Mouse (Mus musculus) kidney, postnatal 36 days (tissue): ENCODE results near the gene Use1.

ENCODE experiments used
- DNase-seq, 2 experiments: peaks; one replicate each; pipeline ENCODE4 v3.0.0; 2021 to 2022; ENCODE audit warnings: mixed read lengths in 2 of 2

Use1 gene

DNA sequence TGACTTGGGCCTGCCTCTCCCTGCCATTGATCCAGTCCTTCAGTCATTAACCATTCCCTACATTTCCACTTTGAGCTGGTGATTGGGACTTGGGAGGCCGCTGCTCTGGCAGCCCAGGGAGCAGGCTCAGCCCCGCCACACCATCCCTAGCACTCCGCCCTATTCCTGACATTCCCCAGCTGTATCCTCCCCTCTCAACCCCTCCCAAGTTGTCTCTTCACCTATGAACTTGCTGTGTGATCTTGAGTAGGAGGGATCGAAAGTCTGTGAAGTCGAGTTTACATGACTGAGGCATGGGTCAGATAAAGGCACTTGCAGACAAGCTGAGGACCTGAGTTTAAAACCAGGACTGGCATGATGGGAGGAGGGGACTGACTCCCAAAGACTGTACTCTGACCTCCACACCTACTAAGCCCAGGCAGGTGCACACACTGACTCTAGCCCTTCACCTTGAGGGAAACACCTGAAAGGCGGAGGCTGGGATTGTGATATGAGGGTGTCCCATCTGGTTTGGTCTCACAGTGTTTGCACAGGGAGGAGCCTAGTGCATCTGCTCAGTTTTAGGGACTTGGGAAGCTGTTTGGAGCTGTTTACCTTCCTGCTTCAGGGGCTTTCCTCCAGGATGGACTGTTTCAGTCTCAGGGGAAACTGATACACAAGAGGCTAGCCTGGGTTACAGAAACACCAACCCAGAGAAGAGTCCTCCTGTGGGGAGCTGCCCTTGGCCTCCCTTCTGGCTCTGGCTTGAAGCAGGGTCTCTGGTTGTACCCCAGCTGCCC, 36.6 kb downstream of the Use1 start:
- DNase-seq = no peak

DNA sequence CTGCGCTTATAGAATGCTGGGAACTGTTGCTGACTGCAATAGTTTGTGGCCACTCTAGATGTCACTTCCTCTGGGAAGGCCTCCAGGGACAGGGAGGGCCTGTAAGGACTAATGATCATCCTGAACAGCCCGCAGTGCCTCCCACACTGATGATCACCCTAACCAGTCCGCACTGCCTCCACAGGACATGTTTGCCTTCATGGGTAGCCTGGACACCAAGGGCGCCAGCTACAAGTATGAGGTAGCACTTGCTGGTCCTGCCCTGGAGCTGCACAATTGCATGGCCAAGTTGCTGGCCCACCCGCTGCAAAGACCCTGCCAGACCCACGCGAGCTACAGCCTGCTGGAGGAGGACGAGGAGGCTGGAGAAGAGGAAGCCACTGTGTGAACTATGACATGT, 37.4 kb downstream of the Use1 start:
- no peak for DNase-seq

DNA sequence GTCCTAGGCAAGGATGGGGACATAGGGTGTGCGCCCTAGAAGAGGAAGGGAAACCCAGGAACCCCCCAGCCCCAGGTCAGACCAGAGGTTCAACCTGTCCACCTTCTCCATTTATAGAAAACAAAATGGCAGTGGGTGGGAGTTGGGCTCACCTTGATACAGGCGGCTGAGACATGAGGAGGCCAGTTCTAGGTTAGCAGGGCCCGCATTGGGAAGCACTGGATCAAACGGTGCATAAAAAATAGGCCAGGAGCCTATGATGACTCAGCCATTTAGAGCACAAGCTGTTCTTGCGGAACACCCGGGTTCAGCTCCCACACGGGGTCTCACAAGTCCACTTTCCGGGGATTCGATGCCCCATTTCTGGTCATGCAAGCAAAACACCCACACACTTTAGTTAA, 38.3 kb downstream of the Use1 start:
- DNase-seq = peak; percentile 60 to 71

DNA sequence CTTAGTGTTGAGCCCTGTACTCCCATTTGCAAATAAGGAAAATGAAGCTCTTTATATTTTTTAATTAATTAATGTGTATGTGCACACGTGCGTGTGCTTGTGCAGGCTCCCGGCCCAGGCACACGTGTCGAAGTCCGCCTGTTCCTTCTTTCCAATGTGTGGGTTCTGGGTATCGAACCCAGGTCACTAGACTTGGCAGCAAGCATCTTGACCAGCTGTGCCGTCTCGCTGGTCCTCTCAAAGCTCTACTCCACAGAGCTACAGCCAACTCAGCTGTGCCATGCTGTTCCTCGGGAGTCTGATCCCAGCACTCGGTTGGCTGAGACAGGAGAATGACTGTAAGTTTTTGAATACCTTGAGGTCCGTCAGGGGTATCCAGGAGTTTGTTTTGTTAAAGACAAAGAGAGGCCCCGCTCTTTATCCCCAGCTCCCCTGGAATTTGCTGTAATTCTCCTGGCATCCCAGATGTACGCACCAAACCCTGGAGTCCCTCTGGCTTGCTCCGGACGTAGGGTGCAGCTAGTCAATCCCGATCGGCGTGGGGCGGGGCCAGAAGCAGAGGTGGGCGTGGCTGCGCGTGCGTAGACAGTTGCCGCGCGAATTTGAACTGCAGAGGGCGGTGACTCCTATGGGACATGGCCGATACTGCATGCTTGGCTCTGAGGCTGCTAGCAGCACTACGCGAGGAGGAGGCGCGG, 38.9 kb downstream of the Use1 start, which contains the start of gene Ankle1:
TSS of gene Ankle1 (plus strand) at position 610 of the 698 bp plus-strand sequence.
- DNase-seq = peak; percentile 95 to 97

DNA sequence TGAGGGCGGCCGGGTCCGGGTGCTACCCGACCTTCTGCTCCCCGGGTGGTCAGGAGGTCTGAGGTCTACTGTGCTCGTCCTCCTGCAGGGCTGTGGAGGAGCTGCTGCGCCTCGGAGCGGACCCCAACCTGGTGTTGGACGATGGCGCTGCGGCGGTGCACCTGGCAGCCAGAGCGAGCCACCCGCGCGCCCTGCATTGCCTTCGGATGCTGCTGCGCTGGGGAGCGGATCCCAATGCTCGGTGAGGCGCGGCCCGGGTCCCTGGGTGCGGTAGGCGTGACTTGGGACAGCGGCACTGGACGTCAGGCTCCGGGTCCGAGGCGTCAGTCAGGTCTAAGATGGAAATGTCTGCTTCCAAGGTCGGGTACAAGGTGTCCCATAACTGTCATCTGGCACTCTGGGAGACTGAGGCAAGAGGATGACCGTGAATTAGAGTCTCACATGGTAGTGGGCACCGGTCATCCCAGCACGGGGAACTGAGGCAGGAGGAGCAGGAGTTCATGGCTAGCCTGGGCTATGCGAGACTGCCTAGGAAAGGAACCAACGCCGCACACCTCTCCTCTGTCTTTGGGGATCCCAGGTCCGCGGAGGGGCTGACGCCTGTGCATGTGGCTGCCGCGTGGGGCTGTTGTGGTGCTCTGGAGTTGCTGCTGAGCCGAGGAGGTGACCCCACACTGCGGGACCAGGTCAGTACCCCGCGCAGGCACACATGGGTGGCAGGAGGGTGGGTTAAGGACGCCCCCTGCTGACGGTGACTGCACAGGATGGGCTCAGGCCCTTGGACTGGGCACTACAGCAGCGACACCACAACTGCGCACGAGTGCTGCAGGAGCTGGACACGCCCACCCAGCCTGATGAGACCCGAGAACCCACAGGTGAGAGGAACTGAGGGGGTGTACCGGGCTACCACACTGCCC, 39.7 kb downstream of the Use1 start:
- DNase-seq = peak; percentile 78 to 88

DNA sequence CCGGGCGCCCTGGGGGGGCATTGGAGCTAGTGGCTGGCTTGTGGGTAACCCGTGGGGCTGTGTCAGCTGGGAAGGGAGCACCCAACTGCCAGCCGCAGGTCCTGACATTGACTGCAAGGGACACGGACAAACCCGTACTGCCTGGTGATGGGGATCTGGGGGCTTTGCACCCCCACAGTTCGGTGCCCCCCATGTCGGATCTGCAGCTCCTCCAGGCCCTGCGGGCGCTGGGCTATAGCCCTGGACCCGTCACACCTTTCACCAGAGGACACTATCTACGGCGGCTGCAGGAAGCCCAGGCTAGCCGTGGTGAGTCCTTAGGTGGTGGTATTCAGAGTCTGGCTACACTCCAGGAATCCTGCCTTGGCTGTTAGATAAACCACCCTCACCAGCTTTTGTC, 40.8 kb downstream of the Use1 start:
- DNase-seq = no peak

DNA sequence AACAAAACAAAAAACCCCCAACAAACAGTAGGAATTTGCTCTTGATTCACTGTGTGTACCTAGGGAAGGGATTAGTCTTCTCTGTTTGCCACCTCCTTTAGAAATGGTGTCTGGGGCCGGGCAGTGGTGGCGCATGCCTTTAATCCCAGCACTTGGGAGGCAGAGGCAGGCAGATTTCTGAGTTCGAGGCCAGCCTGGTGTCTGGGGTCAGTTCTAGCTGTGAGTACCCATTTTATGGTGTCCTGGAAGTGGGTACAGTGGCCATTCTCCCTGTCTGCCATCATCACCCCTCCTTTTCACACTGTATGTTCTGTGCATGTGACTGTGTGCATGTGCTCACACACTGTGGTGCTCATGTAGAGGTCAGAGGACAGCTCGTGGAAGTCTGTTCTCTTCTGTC, 41.6 kb downstream of the Use1 start:
- no peak for DNase-seq

DNA sequence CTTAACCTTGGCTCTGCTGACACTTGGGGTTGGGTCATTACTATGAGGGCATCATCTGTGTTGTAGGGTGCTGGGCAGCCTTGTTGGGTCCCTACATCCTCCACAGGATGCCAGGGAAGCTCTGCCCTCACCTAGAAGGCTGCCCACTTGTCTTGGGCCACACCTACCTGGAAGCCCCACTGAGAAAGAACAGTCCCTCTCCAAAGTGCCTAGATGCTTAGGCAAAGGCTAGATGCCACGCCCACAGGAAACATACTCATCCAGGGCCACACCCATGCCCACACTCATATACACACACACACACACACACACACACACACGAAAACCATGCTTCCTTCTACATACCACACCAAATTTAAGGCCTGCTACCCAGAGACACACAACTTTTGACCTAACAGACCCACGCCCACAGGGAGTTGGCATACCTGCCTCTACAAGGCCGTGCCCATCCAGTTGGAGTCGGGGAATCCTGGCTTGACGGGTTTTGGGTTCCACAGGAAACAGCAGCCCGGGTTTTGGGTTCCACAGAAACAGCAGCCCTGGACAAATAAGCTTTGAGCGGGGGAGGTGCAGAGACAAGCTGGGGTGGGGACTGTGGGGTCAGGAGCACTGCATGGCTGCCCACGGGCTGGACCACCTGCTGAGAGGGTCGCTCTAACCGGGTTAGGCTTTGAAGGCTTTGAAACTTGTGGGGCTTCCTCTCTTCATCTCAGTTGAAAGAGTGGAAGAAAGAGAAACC, 45.1 kb downstream of the Use1 start:
- DNase-seq = no peak
